Mouse (Mus musculus) liver, embryonic 14.5 days (tissue): ENCODE measurements around the gene Ssb. TPM values are rescaled to one million over a fixed set of nuclear protein-coding genes. Genes with fewer than 3 reads are reported as not detected.

Experiments used
- ATAC-seq: fragments of 200-750 bp; cut with Nextera tagmentation; 2 replicates; pipeline ENCODE4 v1.8.0; 2017; ENCODE audit warnings: moderate number of reproducible peaks, mild to moderate bottlenecking, moderate library complexity; ENCODE audit not compliant: insufficient read depth
- DNase-seq, 3 experiments: peaks; one replicate each; pipeline ENCODE4 v3.0.0-alpha.2; 2012 to 2013; ENCODE audit warnings: low read depth in 3 of 3, low spot score in 3 of 3
- H3K27ac ChIP-seq: fragments of 300-500 bp; sonication (generic); 2 replicates; pipeline ENCODE4 v1.5.1; 2014; ENCODE audit warnings: moderate library complexity, mild to moderate bottlenecking, control low read depth, inconsistent platforms
- H3K27me3 ChIP-seq: fragments of 300-500 bp; sonication (generic); 2 replicates; pipeline ENCODE4 v1.6.1; 2014; ENCODE audit warnings: mild to moderate bottlenecking, low read length, moderate library complexity; ENCODE audit not compliant: control insufficient read depth, insufficient read depth
- H3K36me3 ChIP-seq: fragments of 300-500 bp; sonication (generic); replicated peaks from 2 replicates; pipeline ENCODE4 v1.6.1; 2014; ENCODE audit warnings: low read depth; ENCODE audit not compliant: control insufficient read depth, insufficient read depth
- H3K4me1 ChIP-seq, 2 experiments: fragments of 200-500 bp in 1 of 2; fragments of 300-500 bp in 1 of 2; sonication (generic) in 1 of 2; replicated peaks; 2 replicates each; pipeline ENCODE4 v1.6.1; 2012 to 2014; ENCODE audit warnings: antibody characterized with exemption in 1 of 2, inconsistent platforms in 1 of 2, low read length in 1 of 2; ENCODE audit not compliant: control insufficient read depth in 2 of 2, insufficient read depth in 2 of 2
- H3K4me2 ChIP-seq: fragments of 300-500 bp; sonication (generic); 2 replicates; pipeline ENCODE4 v1.6.1; 2014; ENCODE audit warnings: low read depth, mild to moderate bottlenecking, control low read depth, moderate library complexity
- H3K4me3 ChIP-seq, 2 experiments: fragments of 200-500 bp in 1 of 2; fragments of 300-500 bp in 1 of 2; sonication (generic) in 1 of 2; 2 replicates each; pipeline ENCODE4 v1.5.1; 2012 to 2014; ENCODE audit warnings: low read depth in 2 of 2, low read length in 2 of 2, mild to moderate bottlenecking in 2 of 2, control low read depth in 1 of 2, inconsistent platforms in 1 of 2, moderate library complexity in 1 of 2; ENCODE audit not compliant: insufficient read depth in 1 of 2
- H3K9ac ChIP-seq: fragments of 300-500 bp; sonication (generic); replicated peaks from 2 replicates; pipeline ENCODE4 v1.6.1; 2014; ENCODE audit warnings: mild to moderate bottlenecking, control low read depth, moderate library complexity
- H3K9me3 ChIP-seq: fragments of 300-500 bp; sonication (generic); 2 replicates; pipeline ENCODE4 v1.6.1; 2016; ENCODE audit warnings: low read length, mixed read lengths; ENCODE audit not compliant: control insufficient read depth
- CTCF ChIP-seq: IDR thresholded peaks from 2 replicates; pipeline ENCODE4 v1.5.1; 2016; ENCODE audit warnings: antibody characterized with exemption, low read depth, control low read depth
- EP300 ChIP-seq: IDR thresholded peaks from 2 replicates; pipeline ENCODE4 v1.6.1; 2016; ENCODE audit warnings: antibody characterized with exemption, low read depth
- WGBS: fragments of 180-500 bp; shearing (Covaris S2); extraction: QIAGEN DNeasy Blood & Tissue Kit; methylation state at CpG from one replicate; pipeline ENCODE4 v1.1.7; 2014; ENCODE audit not compliant: insufficient replicate concordance; 5-methylcytosine and 5-hydroxymethylcytosine counted together
- polyA plus RNA-seq, 2 experiments: library from polyadenylated mRNA; depleted of rRNA in 1 of 2; stranded (reverse) in 1 of 2; unstranded in 1 of 2; fragments of >200 nt; fragmentation: Nextera tagmentation in 1 of 2; extraction: Ambion mirVana in 1 of 2; gene quantifications; 2 replicates each; pipeline versions ENCODE4 v1.2.1 to v1.2.3; 2012 to 2014

The Ssb gene
- polyA plus RNA-seq, 2 experiments: 76.5 to 161 TPM

GRCm38 (mm10) chr2:69860972-69861452 lies 350 bp upstream of the Ssb start:
- DNase-seq (no peak), ATAC-seq (peak; percentile 77)
- WGBS: 4% methylated on average over 13 of the region's 13 CpGs
- H3K4me1 ChIP-seq: peaks cover 8 to 9% of the 10 kb centered on the region in 2 experiments
- H3K9me3 ChIP-seq: no peaks in the 10 kb centered on the region
- H3K27me3 ChIP-seq: no peaks in the 10 kb centered on the region
- H3K4me3 ChIP-seq: peak overlapping the region; percentile 88 to 100
- peak overlapping the region; percentile 92 for H3K4me2 ChIP-seq
- peak overlapping the region; percentile 99 for H3K9ac ChIP-seq
- H3K27ac ChIP-seq: peak overlapping the region; percentile 82
- H3K36me3 ChIP-seq: peaks cover 3% of the 10 kb centered on the region; the same call in 1 of the 2 replicates
- TF ChIP-seq EP300: no peak
- TF ChIP-seq CTCF: no peak

- H3K4me3 ChIP-seq: peak overlapping the region; percentile 96 to 100
- peak overlapping the region; percentile 99 for H3K9ac ChIP-seq
- no peaks in the 10 kb centered on the region for H3K9me3 ChIP-seq
- TF ChIP-seq EP300 (no peak), CTCF (no peak)
- peak overlapping the region; percentile 82 for H3K27ac ChIP-seq
- peaks cover 13% of the 10 kb centered on the region for H3K36me3 ChIP-seq
- DNase-seq (no peak), ATAC-seq (no peak)
- no peaks in the 10 kb centered on the region for H3K27me3 ChIP-seq
- WGBS: under 1% methylated on average over 13 of the region's 13 CpGs
- peaks cover 5% of the 10 kb centered on the region in 2 experiments; a peak in 3 of 4 replicates for H3K4me1 ChIP-seq
- peak overlapping the region; percentile 92 for H3K4me2 ChIP-seq
These were observed 825 bp downstream of the Ssb start for GRCm38 (mm10) chr2:69862117-69862657.

GRCm38 (mm10) chr2:69883990-69884391 lies 22.6 kb downstream of the Ssb start:
- H3K27me3 ChIP-seq: no peaks in the 10 kb centered on the region
- H3K27ac ChIP-seq: peak overlapping the region; percentile 73
- H3K4me1 ChIP-seq: peaks cover 8 to 9% of the 10 kb centered on the region in 2 experiments; a peak in 3 of 4 replicates
- H3K9me3 ChIP-seq: no peaks in the 10 kb centered on the region
- peak overlapping the region; percentile 97 for H3K9ac ChIP-seq
- H3K4me3 ChIP-seq: peak overlapping the region; percentile 43 to 87
- ATAC-seq: no peak
- no peaks in the 10 kb centered on the region; the same call in 1 of the 2 replicates for H3K36me3 ChIP-seq
- WGBS: 28% methylated on average over 2 of the region's 2 CpGs
- DNase-seq: peak in 1 of 3 experiments; percentile 11
- TF ChIP-seq EP300 (no peak), CTCF (peak; percentile 69)
- H3K4me2 ChIP-seq: peak overlapping the region; percentile 83

- Histone ChIP-seq H3K9me3 (no peaks in the 10 kb centered on the region), H3K4me2 (peak overlapping the region; percentile 83), H3K27ac (peak overlapping the region; percentile 73), H3K27me3 (no peaks in the 10 kb centered on the region), H3K4me1 (peaks cover 8 to 9% of the 10 kb centered on the region in 2 experiments; a peak in 3 of 4 replicates), H3K9ac (peak overlapping the region; percentile 97), H3K4me3 (peak overlapping the region; percentile 87 to 94), H3K36me3 (no peaks in the 10 kb centered on the region; the same call in 1 of the 2 replicates)
- TF ChIP-seq CTCF: no peak
- no peak for TF ChIP-seq EP300
- 23% methylated on average over 6 of the region's 6 CpGs for WGBS
- no peak for ATAC-seq
- peak in 1 of 3 experiments; percentile 20 for DNase-seq
These were observed 23.2 kb downstream of the Ssb start for GRCm38 (mm10) chr2:69884581-69884980.

- ATAC-seq (peak; percentile 61), DNase-seq (no peak)
- Histone ChIP-seq H3K4me1 (peaks cover 8 to 9% of the 10 kb centered on the region in 2 experiments; a peak in 3 of 4 replicates), H3K27ac (peak overlapping the region; percentile 73), H3K27me3 (no peaks in the 10 kb centered on the region), H3K9ac (peak overlapping the region; percentile 97), H3K4me2 (peak overlapping the region; percentile 83), H3K4me3 (peak overlapping the region; percentile 87 to 94), H3K9me3 (no peaks in the 10 kb centered on the region), H3K36me3 (no peaks in the 10 kb centered on the region)
- 3% methylated on average over 12 of the region's 12 CpGs for WGBS
- TF ChIP-seq CTCF (no peak), EP300 (no peak)
These were observed 23.7 kb downstream of the Ssb start for GRCm38 (mm10) chr2:69885050-69885449.
